19 mouse cellular contexts compared by ENCODE assay signal in the genomic region with DNA sequence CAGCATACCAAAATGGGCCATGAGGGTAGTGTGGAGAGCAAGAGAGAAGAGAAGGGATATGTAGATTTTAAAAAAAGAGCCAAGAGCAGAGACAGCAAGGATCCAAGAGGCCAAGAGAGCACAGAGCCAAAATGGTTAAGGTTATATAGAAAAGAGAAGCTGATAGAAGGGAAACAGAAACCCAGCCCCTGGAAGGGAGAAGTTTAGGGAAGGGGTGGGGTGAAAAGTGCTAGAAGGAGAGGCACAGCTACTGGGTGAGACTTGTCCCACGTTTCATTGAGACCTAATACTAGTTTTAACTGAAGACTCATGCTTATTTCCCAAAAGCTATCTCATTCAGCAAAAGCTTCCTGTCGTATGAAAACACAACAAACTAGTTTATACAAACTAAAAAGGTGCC. TPM values are rescaled to one million over a fixed set of nuclear protein-coding genes. Genes with fewer than 3 reads are reported as not detected.
DNase-seq lines count a peak whose midpoint lies in the region; ATAC-seq lines count a peak whose summit lies in the region.
"Had no signal": no experiment of that assay in that cellular context is flagged by ENCODE, and none has a peak within 500 bp of the region (broad histone marks: within the 10 kb centered on the region; RNA-seq: fewer than 3 reads in every experiment).

No protein-coding gene starts in this region.

- peak; percentile 59 for ATAC-seq in granulocyte monocyte progenitor cell, adult 5-6 weeks (replicated peaks; ENCODE audit: poor library complexity, severe bottlenecking)
- ATAC-seq in megakaryocyte, adult 5-6 weeks (ENCODE audit: poor library complexity, severe bottlenecking) = peak; percentile 73
- ATAC-seq: activated CD4-positive, CD25-positive, alpha-beta regulatory T cell, adult 4 months; CD4-positive, CD25-positive, alpha-beta regulatory T cell, adult 4 months; Patski had no signal

- DNase-seq in adrenal gland, postnatal 25 days = no peak
- DNase-seq in cerebellum, adult 9-10 months = no peak
- DNase-seq: adrenal gland, adult 2 months; adrenal gland, adult 8-10 months; adrenal gland, postnatal 10 days; adrenal gland, postnatal 14 days; adrenal gland, postnatal 36 days; B cell, adult 2 months; cerebellum, adult 11 months; cerebellum, adult 11-12 months; cerebellum, adult 18-20 months; cerebellum, adult 2 months had no signal

RNA-seq across cellular contexts. Expression of a gene that starts 56.5 kb away (rescaled TPM):
- not detected in 2 replicates for total RNA-seq in granulocyte monocyte progenitor cell, adult 5-6 weeks (2014; fragmentation: Nextera tagmentation)
- total RNA-seq in granulocyte monocyte progenitor cell, adult 5-6 weeks (2017) = not detected in 2 replicates
- total RNA-seq in megakaryocyte, adult 5-6 weeks (2015) = not detected in 2 replicates
- 0.95 TPM in 1 of 2 replicates, not detected in the other for total RNA-seq in megakaryocyte, adult 5-6 weeks (2017)
- 32.1 and 44.9 TPM in 2 replicates for total RNA-seq in adrenal gland, postnatal 25 days (2021)
- total RNA-seq: CH12.LX, MEL had no signal

Comparison
In these comparisons a context has a peak if more than half of its experiments do, and no peak if none do; other contexts are left out.
1. RNA of a gene that starts 56.5 kb away (total RNA-seq): 32.1 to 44.9 TPM in adrenal gland, postnatal 25 days; 0.95 TPM in megakaryocyte, adult 5-6 weeks and not detected in granulocyte monocyte progenitor cell, adult 5-6 weeks; every median in the first group is over 10 times any median in the second.